Mouse (Mus musculus): ENCODE results near the gene Ak1.

The Ak1 gene

DNA sequence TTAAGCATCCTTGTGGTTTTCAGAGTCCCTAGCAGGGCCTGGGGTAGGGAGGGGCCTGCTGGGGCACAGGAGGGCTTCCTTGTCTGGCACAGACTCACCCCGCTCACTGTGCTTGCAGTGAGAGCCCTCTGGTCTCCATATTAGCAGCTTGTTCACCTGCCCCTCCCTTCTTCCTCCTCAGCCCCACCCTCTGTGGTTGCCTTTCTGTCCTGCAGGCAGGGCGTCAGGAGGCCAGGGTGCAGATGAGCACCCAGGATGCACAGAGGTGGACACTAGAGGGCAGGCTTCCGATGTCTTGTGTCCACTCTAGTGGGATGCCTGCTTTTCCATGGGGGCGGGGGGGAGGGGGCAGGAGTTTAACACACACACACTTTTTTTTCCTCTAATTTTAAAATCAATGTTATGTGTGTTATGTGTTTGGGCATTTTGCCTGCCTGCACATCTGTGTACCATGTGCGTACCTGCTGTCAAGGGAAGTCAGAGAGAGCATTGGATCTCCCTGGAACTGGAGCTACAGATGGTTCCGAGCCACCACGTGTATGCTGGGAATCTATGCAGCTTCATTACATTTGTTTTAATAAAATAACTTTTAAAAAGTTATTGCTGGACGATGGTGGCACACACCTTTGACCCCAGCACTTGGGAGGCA, 20.0 kb upstream of the Ak1 start:
- DNase-seq (ENCODE audit: low read depth, low spot score), result no peak

DNA sequence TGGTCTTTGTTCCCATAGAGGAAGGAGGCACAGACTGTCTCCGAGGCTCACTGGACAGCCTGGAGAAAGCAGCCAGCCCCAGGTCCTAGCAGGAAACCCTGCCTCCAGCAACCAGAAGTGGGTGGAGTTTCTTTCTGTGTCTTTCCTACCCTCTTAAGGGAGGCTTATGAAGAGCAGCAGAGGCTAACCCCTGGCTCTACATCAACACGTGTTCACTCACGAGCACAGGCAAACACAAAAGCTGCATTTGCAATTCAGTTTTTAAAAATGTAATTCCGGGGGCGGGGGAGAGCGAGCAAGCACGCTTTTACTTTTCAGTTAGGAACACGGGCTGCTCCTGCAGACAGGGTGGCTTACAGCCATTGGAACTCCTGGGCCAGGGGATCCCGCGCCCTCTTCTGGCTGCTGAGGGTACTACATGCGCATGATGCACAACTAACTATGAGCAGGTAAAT, 18.9 kb upstream of the Ak1 start:
- peak; percentile 93 for DNase-seq (ENCODE audit: low read depth, low spot score)

DNA sequence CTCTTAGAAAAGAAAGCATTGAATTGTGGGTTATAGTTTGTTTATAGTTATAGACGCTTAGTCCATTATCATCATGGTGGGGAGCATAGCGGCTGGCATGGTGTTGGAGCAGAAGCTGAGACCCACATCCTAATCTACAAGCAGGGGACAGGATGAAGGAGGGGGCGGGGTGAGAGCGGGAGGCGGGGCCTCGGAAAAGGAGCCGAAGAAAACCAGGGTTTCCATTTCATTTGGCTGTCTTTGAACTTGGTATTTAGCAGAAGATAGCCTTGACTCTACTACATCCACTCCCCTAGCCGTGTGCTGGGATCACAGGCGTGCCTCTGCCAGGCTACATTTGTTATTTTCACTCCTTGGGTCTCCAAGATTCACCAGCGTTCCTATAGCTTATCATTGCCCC, 16.9 kb upstream of the Ak1 start:
- DNase-seq (ENCODE audit: low read depth, low spot score), result no peak

DNA sequence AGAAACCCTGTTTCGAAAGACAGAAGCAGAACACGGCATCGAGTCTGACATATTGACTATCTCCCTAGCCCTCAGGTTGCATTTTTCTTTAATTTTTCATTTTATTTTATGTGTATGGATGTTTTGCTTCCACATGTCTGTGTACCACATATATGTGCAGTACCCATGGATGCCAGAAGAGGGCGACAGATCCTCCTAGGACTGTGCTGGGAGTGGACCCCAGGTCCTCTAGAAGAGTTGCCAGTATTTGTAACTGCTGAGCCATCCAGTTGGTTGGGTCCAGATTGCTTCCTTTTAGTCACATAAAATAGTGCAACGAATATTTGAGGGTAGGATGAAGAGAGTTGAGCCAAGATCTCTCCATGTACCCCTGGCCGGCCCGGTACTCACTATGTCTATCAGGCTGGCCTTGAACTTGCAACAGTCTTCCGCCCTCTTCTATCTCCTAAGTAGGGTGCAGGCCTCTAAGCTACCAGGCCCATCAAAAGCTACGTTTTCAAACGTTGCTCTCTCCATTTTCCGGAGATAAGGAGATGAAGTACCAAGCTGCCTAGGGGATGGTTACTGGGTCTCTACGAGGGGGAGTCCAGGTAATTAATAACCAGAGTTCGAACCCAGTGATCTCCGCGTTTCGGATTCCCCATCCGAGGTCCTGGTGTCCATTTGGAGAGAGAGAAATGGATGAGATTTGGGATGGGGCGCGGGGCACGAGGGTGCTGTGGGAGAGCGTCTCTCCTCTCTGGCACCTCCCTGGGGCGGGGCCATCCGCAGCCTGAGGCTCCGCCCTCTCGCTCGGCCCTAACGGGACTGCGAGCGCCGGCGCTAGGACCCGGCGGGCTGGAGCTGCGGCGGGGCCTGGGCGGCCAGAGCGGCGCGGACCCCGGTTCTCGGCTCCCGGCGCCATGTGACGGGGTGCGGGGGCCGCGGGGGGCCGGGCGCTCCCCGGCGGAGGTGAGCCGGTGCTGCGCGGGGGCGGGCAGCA, 15.1 kb upstream of the Ak1 start:
- peak; percentile 88 for DNase-seq (ENCODE audit: low read depth, low spot score)

DNA sequence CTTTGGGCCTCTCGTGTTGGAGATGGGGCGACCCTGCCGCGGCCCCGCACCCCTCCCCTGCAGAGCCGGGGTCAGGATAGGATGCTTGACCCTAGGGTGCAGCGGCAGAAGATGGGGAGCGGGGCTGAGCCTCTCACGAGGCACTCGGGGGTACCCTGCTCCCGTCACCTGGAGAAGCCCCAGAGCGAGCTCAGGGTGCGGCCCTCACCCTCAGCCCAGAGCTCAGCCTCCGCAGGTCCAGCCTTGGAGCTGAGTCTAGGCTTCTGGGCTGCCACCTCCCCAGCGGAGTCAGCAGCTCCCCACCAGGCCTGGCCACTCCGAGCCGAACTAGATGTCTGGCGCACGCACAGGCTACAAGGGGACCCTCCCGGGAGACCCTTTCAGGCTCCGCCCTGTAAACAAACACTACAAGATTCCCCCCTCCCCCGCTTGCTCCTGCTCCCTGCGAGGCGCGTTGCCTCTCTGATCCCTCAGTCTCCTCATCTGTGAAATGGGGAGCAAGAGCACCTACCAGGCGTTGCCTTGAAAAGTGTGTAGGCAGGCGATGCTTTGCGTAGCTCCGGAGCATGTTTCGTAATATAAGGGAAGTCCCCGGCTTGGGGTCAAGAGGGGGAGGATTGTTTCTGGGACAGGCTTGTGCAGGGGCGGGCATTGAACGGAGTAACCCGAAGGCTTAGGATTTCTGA, 14.2 kb upstream of the Ak1 start:
- DNase-seq (ENCODE audit: low read depth, low spot score), result peak; percentile 74

DNA sequence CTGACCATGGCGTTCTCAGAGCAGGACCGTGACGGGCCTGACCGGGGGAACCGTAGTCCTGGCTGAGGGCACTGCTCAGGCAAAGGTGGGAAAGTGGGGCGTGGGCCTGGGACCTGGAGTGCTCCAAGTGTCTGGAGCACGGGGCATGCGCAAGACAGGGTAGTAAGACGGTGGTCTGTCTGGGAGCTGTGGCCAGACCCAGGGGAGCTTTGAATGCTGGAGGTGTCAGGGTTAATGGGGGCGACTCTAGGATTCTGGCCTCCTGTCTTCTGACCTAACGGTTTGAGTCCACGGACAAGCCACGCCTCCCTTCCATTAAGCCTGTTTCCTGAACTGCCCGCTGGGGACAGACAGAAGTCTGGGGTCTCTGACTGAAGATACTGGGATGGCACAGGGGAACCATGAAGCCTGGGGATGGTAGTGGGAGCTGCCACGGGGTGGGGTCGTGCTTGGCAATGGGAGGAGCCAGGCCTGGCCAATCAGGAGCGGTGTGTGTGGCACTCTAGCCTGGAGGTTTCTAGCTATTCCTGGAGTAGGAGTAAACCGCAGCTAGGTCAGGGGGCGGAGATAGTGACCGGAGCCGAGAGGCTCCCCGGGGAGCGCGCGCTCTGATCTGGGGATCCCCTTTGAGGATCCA, 13.3 kb upstream of the Ak1 start:
- DNase-seq (ENCODE audit: low read depth, low spot score), result peak; percentile 88

DNA sequence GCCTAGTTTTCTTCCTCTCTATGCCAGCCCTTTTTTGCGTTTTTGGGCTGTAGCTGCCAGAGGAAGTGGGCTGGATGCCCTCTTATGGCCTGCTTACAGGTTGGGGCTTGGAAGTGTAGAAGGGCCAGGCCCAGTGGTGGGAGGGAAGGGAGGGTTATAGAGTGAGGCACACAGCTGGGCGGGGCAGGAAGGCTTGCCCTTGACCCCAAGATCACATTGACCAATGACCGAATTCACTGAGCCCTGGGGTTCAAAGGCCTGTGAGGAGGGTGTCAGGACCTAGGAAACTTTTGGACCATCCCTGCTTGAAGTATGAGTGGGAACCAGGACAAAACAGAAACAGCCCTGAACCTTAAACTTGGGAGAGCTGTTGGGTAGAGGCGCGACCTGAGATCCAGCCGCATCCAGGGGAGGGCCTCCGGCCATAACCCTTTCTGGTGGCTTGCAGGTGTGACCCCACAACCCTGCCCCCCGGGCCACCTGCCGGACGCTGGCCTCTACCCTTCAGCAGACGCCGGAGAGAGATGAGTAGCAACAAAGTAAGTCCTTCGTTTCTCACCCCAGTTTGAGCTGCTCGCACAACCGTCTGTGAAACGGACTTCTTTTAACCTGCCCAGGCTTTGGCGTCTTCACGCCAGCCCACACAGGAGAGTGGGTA, 12.7 kb upstream of the Ak1 start:
- DNase-seq (ENCODE audit: low read depth, low spot score), result peak; percentile 80

DNA sequence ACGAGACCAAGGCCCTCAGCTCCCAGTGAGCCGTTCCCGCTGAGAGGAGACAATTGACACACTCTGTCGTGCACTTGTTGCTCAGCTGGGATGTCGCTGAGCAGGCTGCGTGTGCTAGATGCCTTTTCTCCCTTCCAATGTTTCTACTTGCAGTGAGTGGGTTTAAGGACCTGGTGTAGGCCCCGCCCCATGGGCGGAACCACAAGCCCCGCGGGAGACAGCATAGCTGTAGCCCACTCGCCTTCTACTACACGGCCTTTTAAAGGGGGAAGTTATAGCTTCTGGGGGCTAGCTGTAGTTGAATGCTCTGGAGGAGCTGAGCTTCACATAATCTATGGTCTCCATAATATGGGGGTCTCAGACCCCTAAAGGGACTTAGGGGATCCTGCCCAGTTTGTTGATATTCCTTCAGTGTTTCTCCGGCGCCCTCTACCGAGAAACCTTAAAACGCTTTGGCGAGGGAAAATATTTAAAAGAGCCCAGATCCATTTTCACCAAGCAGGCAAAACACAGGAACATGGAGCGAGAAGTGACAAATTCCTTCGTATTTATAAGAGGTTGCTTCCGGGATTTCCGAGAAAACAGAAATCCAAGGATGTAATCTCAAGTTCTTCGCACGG, 10.8 kb upstream of the Ak1 start:
- peak; percentile 78 for DNase-seq (ENCODE audit: low read depth, low spot score)

DNA sequence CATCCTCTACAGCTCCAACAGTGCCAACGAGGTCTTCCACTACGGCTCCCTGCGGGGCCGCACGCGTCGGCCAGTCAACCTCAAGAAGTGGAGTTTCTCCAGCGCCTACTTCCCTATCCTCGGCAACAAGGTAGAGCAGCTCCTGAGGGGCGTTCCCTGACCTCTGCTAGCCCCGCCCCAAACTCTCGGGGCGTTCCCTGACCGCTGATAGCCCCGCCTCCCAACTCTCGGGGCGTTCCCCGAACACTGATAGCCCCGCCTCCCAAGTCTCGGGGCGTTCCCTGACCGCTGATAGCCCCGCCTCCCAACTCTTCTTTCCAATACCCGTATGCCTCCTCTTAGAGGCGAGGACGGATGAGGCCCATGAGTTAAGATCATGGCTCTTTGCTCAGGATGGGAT, 9.3 kb upstream of the Ak1 start:
- peak; percentile 89 for DNase-seq (ENCODE audit: low read depth, low spot score)

DNA sequence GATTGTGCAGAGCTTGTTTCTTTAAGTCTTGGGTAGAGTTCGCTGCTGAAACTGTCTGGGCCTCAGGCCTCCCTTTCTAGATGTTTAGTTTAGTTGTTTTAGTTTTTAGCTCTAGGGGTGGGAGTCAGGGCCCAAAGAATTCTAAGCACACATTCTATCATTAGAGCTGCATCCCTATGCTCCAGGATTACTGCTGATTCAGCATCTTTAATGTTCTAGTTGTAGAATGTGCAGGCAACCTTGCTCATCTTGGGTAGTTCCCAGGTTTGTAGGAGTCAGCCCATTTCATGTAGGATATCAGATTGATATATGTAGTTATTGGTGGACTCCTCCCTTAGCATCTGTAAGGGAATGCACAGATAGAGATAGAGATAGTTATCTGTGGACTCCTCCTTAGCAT, 4.4 kb upstream of the Ak1 start:
- DNase-seq (ENCODE audit: low read depth, low spot score), result no peak

DNA sequence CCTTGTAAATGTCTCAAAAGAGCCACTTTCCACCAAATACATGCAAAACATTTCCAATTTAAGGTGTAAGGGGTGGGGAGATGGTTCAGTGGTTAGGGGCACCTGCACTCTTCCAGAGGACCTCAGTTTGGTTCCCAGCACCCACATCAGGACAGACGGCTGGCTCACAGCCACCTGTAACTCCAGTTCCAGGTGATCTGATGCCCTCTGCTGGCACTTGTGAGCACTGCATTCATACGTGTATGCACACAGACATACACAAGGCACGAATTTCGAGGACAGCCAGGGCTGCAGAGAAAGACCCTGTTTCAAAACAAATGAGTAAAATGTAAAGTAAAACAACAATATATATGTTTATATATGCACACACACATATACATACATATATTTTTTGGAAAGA, 4.0 kb upstream of the Ak1 start:
- DNase-seq (ENCODE audit: low read depth, low spot score), result peak; percentile 78

DNA sequence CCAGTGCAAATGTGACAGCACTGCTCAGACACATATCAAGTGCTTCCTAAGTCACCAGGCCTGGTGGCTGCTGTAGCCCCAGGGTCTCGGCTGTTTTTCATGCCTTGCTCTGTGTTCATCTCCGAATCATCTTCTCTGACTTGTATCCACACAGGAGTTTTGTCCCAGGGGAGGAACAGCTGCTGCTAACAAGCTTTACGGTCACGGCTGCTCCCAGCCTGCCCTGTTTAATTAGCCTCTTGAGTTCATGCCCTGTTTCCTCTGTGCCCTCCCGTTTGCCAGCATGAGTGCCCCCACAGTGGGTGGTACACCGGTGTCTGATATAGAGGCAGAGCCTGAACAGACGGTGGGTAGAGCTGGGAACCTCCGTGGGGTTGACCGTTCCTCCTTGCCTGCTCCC, 3.5 kb upstream of the Ak1 start:
- DNase-seq (ENCODE audit: low read depth, low spot score), result no peak

DNA sequence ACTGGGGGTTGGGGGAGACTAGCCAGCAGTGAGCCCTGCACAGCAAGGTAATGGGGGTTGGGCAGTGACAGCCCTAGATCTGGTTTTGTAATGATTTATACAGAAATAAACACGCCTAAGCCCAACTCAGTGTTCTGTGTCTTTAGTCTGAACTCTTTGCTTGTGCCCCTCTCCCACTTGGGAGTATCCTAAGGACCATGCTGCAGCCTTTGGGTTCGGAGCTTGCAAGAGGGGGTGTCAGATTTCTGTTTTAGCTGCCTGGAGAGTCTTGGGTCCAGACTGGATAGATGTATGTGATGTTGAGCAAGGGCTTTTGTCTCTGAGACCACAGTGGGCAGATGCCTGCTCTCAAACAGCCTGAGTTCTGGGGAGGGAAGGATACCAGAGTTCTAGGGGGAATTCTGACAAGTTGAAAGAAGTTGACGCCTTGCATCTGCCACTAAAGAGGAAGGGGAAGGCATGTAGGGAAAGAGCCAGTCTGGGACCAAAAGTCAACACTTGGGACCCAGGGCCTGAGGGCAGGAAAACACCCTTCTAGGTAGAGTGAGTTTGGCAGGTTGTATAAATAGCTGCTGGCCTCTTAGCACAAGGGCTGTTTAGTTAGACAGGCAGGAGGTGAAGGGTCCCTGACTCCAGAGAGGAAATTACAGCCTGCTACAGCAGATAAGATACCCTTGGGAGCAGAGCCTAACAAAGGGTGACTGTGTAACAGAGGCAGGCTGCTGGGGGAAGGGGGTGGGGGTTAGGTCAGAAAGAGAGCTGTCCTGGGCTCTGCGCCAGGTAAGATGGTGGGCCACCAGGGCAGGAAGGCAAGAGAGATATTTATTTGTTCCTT, 659 bp upstream of the Ak1 start:
- DNase-seq (ENCODE audit: low read depth, low spot score), result no peak

DNA sequence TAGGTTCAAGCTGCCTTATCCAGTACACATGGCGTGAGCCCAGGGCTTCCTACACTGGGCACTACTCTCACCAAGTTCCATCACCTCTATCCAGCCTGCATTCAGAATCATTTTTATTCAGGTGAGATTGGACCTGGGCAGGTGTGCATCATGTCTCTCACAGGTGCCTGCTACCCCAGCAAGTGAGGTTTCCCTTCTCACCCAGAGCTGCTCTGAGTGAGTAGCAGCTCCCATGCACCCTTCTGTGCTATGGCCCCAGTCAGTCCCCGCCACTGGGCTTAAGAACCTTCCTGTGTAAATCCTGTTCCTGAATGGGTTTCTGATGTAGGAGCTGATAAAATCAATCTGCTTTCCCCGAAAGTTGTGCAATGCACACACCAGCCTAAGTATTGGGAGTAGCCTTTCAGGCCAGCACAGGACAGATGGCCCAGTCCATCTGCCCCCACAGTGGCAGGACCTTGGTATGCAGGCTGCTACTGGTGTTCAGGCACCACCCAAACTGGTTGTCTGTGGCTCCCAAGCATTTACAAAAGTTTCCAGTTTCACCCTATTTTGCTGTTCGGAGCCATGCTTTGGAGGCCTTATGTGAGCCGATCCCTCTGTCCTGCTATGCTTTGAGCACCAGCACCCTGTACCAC, 2.7 kb downstream of the Ak1 start:
- DNase-seq (ENCODE audit: low read depth, low spot score), result no peak

DNA sequence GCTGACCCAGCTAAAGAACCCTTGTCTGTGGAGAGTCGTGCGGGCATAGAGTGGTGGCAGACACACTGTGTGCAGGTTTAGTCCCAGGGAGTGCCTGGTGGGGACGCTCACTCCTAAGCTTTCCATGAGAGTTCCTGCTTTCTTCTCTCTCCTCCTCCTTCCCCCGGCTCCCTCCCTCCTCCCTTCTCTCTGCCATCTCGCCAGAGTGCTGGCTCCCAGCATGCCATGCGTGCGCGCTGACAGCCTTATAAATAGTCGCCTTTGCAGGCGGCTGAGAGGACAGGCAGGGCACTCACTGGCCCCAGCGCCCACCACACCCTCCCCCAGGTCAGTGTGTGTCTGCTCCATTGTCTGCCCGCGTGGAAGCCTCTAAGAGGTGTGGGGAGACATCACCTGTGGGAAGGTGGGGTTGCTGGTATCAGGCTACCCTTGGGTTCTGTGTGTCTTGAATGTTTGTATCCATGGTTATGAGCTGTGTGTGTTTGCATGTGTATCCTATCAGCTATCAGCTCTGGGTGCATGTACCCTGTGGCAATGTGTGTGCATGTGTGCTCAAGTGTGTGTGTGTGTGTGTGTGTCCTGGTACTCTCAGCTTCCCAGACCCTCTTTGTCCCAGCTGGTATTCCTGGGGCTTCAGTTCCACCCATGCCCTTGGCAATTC, 3.8 kb downstream of the Ak1 start:
- DNase-seq (ENCODE audit: low read depth, low spot score), result peak; percentile 39

DNA sequence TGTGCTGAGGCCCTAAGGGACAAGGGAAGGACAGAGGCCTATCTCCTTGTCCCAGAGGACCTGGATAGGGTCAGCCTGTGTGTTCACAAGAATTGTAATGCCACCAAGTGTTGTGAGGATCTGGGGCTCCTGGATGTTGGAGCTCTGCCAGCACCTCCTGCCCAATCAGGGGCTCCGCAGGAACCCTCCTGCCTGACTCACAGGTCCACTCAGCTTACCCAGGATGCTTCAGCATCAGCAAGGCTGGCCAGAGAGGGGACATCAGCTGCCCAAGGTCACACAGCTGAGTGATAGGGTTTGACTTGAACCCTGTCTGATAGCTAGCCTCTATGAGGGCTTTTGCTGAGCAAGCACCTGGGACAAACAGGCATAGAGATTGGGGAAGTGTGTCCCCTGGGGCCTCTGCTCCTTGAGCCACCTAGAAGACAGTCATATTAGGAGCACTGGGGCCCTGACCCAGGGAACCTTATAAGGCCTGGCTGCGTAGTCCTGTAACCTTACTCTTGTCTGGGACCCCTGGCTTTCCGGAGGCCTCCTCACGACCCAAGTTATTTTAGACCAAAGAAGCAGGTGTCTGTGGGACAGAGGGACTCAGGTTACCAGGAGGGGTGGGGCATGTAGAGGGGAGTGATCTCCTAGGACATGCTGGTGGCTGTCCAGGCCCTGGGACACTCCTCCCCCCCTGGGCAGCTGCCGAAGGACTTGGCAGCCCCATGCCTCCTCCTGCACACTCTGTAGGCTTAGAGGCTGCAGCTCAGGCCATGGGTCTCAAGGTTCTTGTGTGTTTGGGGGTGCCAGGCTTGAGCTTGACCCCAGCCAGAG, 4.5 kb downstream of the Ak1 start:
- DNase-seq (ENCODE audit: low read depth, low spot score), result no peak

DNA sequence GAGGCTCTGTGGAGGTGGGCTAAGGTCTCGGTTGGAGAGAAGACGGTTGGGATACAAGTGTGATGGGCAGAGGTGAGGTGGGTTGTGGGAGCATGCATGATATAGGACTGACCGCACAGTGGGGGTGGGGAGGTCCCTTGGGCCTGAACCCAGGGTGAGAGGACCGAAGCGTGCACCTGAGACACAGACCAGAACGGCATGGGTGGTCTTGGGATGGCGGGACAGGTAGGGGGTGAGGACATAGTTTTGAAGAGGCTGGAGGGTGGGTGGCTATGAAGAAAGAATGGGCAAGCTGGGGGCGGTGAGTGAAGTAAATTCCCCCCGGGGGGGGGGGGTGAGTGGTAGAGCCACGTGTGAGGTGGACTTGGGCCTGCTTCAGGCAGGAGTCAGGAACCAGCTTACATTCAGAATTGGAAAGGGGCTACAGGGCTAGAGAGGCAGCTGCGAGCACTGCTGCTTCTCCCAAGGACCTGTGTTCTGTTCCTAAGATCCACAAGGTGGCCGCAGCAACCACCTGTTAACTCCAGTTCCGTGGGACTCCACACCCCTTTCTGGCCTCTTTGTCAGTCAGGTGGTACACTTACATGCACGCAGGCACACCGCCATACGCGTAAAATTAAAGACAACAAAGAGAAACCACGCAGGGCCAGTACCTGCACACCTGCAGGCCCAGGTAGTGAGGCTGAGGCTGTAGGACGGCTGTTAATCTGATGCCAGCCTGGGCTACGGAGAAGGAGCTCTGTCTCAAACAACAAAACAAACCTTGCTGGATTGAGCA, 5.9 kb downstream of the Ak1 start:
- peak; percentile 71 for DNase-seq (ENCODE audit: low read depth, low spot score)

All from R1 (cell line).